Mouse (Mus musculus) natural killer cell, adult 2 months (primary cell): ENCODE measurements around the gene Neurl1a.

ENCODE experiments used
- DNase-seq, 2 experiments: peaks; one replicate each; pipeline ENCODE4 v3.0.0; 2022; ENCODE audit warnings: low spot score in 2 of 2

The Neurl1a gene

GRCm38 (mm10) chr19:47247791-47248190, 69.2 kb downstream of the Neurl1a start:
- no peak for DNase-seq

- DNase-seq = no peak
Observed at GRCm38 (mm10) chr19:47248296-47248695, 69.7 kb downstream of the Neurl1a start.

GRCm38 (mm10) chr19:47248906-47249568, 70.4 kb downstream of the Neurl1a start:
- no peak for DNase-seq

GRCm38 (mm10) chr19:47250931-47251330, 72.3 kb downstream of the Neurl1a start:
- no peak for DNase-seq

GRCm38 (mm10) chr19:47253053-47253628, 74.5 kb downstream of the Neurl1a start:
- DNase-seq = no peak

GRCm38 (mm10) chr19:47255036-47255435, 76.4 kb downstream of the Neurl1a start:
- no peak for DNase-seq

GRCm38 (mm10) chr19:47255919-47256318, 77.3 kb downstream of the Neurl1a start:
- DNase-seq = no peak

GRCm38 (mm10) chr19:47259581-47259980, 81.0 kb downstream of the Neurl1a start:
- peak in 1 of 2 experiments; percentile 27 for DNase-seq

GRCm38 (mm10) chr19:47261196-47261595, 82.6 kb downstream of the Neurl1a start:
- DNase-seq = no peak

- DNase-seq = no peak
Observed at GRCm38 (mm10) chr19:47263621-47264020, 85.0 kb downstream of the Neurl1a start.

- no peak for DNase-seq
Observed at GRCm38 (mm10) chr19:47264322-47265092, 85.9 kb downstream of the Neurl1a start.

- no peak for DNase-seq
Observed at GRCm38 (mm10) chr19:47266070-47266801, 87.6 kb downstream of the Neurl1a start.

GRCm38 (mm10) chr19:47267066-47267465, 88.4 kb downstream of the Neurl1a start:
- no peak for DNase-seq

GRCm38 (mm10) chr19:47269729-47270128, 91.1 kb downstream of the Neurl1a start:
- no peak for DNase-seq

GRCm38 (mm10) chr19:47270520-47270919, 91.9 kb downstream of the Neurl1a start:
- no peak for DNase-seq

GRCm38 (mm10) chr19:47276730-47277129, 98.1 kb downstream of the Neurl1a start:
- no peak for DNase-seq

- no peak for DNase-seq
Observed at GRCm38 (mm10) chr19:47279372-47279771, 100.8 kb downstream of the Neurl1a start.

GRCm38 (mm10) chr19:47279788-47280532, 101.3 kb downstream of the Neurl1a start:
- DNase-seq = no peak

GRCm38 (mm10) chr19:47280894-47281293, 102.3 kb downstream of the Neurl1a start:
- DNase-seq = no peak

GRCm38 (mm10) chr19:47282050-47282454, 103.4 kb downstream of the Neurl1a start:
- no peak for DNase-seq

GRCm38 (mm10) chr19:47282688-47283215, 104.1 kb downstream of the Neurl1a start:
- no peak for DNase-seq
